Mouse (Mus musculus): ENCODE data around the gene Pus10. TPM values are rescaled to one million over a fixed set of nuclear protein-coding genes. Genes with fewer than 3 reads are reported as not detected.

The Pus10 gene
- polyA plus RNA-seq (2015; fragmentation: Nextera tagmentation; extraction: Ambion mirVana) = 23.8 and 23.9 TPM in 2 replicates

DNA sequence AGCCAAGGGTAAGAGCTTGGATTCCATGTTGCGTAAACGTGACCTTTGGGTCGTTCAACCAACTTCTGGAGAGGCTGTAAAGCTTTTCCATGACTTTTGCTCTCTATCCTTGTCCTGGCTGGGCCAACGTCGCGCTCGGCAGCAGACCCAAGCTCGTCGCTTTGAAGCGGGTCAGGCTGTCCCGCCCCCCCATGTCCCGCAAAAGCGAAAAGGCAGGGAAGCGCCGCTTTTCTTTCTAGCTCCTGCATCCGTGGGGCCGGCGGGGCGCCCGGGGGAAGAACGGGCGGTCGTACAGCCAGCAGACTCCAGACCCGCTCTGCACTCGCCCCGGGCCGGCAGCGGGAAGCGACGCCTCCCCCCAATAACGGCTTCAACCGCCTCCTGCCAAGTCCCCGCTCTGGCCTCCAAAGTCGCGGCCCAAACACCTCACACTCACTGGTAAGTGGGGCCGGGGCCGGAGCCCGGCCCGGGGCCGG is at the start of gene Pus10:
Pus10 (plus strand) TSS at position 364 of the 476 bp plus-strand sequence.
- H3K4me1 ChIP-seq = peaks cover 5% of the 10 kb centered on the region; the same call in 1 of the 2 replicates
- under 1% methylated on average over 39 of the region's 40 CpGs for WGBS
- peak within 1 kb of the TSS; percentile 80 for H3K4me3 ChIP-seq
- peak within 1 kb of the TSS; percentile 89 for H3K9ac ChIP-seq
- H3K27me3 ChIP-seq = no peaks in the 10 kb centered on the region
- H3K4me2 ChIP-seq = peak within 1 kb of the TSS; percentile 52
- peaks cover 4% of the 10 kb centered on the region; the same call in 1 of the 2 replicates for H3K36me3 ChIP-seq
- peak within 1 kb of the TSS; percentile 98 for H3K27ac ChIP-seq
- ATAC-seq (ENCODE audit: insufficient number of reproducible peaks, low FRiP score, low TSS enrichment, low read depth) = peak; percentile 2; the same call in 1 of the 2 replicates
- no peaks in the 10 kb centered on the region for H3K9me3 ChIP-seq

DNA sequence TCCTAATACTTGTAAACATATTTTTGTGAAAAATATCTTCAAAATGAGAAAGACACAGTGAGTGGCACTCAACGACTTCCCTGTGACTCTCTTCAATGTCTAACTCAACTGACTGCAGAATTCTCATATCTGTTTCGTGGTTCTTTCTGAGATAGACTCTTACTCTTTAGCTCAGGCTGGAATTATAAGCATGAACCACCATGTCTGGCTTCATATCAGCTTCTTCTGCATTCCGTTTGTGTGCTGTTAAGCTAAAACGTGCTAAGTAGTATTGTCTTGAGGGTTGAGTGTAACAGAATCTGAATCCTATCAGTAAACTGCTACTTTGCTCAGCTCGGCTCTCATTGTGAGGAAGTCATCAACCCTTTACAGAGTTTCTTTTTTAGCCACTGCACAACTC is 46.5 kb upstream of the Pus10 start:
- Histone ChIP-seq H3K27me3 (no peaks in the 10 kb centered on the region), H3K4me3 (no peak overlapping the region), H3K4me1 (no peaks in the 10 kb centered on the region), H3K4me2 (no peak overlapping the region), H3K27ac (no peak overlapping the region), H3K36me3 (peaks cover 12% of the 10 kb centered on the region), H3K9ac (no peak overlapping the region), H3K9me3 (no peaks in the 10 kb centered on the region)
- no peak for ATAC-seq (ENCODE audit: insufficient number of reproducible peaks, low FRiP score, low TSS enrichment, low read depth)
- WGBS = 79% methylated on average over 5 of the region's 5 CpGs

DNA sequence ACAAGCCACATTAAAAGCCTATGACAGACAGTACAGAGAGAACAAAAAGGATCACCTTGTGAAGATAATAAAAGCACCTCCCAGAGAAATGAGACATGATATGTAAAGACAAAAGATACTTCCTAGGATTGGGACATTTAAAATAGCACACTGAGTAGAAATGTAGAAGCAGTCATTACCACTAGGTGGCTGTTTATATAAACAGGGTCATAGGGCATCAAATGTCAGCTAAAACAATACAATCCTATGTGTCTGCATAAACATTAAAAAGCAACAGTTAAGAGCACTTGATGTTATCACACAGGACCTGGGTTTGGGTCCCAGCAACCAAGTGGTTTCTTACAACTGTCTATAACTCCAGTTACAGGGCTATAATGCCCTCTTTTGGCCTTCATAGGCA is 34.8 kb upstream of the Pus10 start:
- H3K27me3 ChIP-seq = no peaks in the 10 kb centered on the region
- 0 out of 2 replicates have a peak, but pooled peaks cover 3% of the 10 kb centered on the region for H3K4me1 ChIP-seq
- H3K36me3 ChIP-seq = 0 out of 2 replicates have a peak, but pooled peaks cover 6% of the 10 kb centered on the region
- no peak for ATAC-seq (ENCODE audit: insufficient number of reproducible peaks, low FRiP score, low TSS enrichment, low read depth)
- H3K27ac ChIP-seq = no peak overlapping the region
- H3K4me3 ChIP-seq = no peak overlapping the region
- no peak overlapping the region for H3K4me2 ChIP-seq
- no peak overlapping the region for H3K9ac ChIP-seq
- no peaks in the 10 kb centered on the region for H3K9me3 ChIP-seq

DNA sequence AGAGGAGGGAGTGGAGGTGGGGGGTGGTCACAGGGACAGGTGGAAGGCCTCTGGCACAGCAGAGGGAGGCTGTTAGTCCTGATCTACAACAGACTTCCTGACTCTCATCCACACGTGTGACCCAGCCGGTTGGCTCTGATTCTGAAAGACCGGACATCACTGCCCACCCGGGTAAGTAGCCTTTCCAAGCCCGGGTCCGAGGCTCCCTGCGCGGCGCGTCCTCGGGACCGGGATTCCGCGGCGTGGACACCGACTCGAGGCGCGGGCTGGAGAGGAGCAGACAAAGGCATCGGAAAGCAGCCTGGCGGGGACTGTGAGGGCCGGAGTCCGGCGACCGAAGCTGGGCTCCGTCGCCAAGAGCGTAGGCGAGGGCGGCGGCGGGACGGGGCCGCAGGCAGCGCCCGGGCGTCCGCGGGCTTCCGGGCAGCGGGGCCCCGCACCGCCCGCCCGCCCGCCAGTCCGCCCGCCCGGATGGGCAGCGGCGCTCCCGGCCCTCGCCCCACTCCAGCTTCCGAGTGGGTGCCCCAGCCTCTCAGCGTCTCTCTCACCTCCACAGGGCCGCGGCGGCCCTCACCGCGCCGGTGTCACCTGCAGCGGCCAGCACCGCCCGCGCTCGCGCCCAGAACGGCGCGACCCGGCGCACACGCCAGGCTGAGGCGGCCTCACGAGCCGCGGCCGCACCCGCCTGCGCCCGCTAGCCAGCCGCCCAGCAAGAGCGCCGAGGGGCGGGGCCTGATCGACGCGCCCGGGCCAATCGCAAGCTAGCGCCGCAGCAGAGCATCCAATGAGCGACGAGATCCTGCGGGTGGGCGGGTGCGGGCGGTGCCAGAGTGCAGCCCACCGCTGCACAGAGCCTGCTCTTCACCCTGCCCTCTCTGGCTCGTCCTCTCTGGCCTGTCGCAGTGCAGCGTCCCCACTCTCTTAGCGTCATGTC is 32.3 kb upstream of the Pus10 start, which contains the start of gene 0610010F05Rik:
0610010F05Rik (minus strand) TSS at position 695 of the 934 bp plus-strand sequence.
- H3K27me3 ChIP-seq = no peaks in the 10 kb centered on the region
- peak; percentile 100 for ATAC-seq (ENCODE audit: insufficient number of reproducible peaks, low FRiP score, low TSS enrichment, low read depth)
- 0 out of 2 replicates have a peak, but pooled peaks cover 3% of the 10 kb centered on the region for H3K4me1 ChIP-seq
- no peaks in the 10 kb centered on the region for H3K36me3 ChIP-seq
- H3K4me3 ChIP-seq = peak within 1 kb of the TSS; percentile 92
- peak within 1 kb of the TSS; percentile 76 for H3K4me2 ChIP-seq
- peak within 1 kb of the TSS; percentile 87 for H3K9ac ChIP-seq
- H3K27ac ChIP-seq = peak within 1 kb of the TSS; percentile 88
- no peaks in the 10 kb centered on the region for H3K9me3 ChIP-seq
- WGBS = under 1% methylated on average over 71 of the region's 103 CpGs

DNA sequence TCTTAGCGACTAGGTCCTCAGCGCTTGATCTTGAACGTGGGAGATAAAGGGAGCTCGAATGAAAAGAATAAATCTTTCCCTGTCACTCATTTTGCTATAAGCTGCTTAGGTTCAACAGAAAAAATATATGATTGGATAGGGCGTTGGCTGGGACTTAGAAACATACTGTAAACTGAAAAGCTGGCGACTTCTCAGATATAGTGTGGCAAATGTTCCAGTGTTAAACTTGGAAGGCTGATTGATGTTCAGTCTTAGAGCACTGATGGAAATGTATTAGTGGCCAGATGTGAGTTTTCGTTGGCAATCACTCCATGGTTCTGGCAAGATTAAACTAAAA is 31.6 kb upstream of the Pus10 start:
- H3K4me3 ChIP-seq = peak overlapping the region; percentile 92
- ATAC-seq (ENCODE audit: insufficient number of reproducible peaks, low FRiP score, low TSS enrichment, low read depth) = peak; percentile 43; the same call in 1 of the 2 replicates
- no peak overlapping the region for H3K9ac ChIP-seq
- WGBS = 7% methylated on average over 7 of the region's 7 CpGs
- H3K27ac ChIP-seq = peak overlapping the region; percentile 44; the same call in 1 of the 2 replicates
- peak overlapping the region; percentile 76 for H3K4me2 ChIP-seq
- H3K9me3 ChIP-seq = no peaks in the 10 kb centered on the region
- 0 out of 2 replicates have a peak, but pooled peaks cover 3% of the 10 kb centered on the region for H3K4me1 ChIP-seq
- no peaks in the 10 kb centered on the region for H3K36me3 ChIP-seq
- H3K27me3 ChIP-seq = no peaks in the 10 kb centered on the region

DNA sequence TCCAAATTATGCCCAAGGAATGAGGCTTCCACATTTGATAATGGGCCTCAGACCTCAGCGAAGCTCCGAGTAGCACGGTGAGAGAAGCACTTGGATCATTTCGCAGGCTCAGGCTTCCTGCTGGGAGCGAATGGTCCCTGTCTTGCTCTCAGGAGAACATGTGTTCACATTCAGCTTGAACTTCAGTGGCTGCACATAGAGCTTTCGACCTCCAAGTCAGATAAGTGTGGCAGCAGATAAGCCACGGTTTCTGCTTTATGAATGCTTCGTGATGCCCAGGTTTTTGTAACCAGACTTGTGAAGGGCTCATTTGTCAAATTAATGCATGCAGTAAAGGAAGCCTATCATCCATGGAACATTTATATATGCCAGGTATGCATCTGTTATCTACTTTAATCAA is 30.9 kb upstream of the Pus10 start:
- Histone ChIP-seq H3K27ac (no peak overlapping the region), H3K4me1 (0 out of 2 replicates have a peak, but pooled peaks cover 3% of the 10 kb centered on the region), H3K36me3 (no peaks in the 10 kb centered on the region), H3K9ac (no peak overlapping the region), H3K9me3 (no peaks in the 10 kb centered on the region), H3K4me3 (no peak overlapping the region), H3K4me2 (no peak overlapping the region), H3K27me3 (no peaks in the 10 kb centered on the region)
- ATAC-seq (ENCODE audit: insufficient number of reproducible peaks, low FRiP score, low TSS enrichment, low read depth) = no peak
- 68% methylated on average over 8 of the region's 8 CpGs for WGBS

DNA sequence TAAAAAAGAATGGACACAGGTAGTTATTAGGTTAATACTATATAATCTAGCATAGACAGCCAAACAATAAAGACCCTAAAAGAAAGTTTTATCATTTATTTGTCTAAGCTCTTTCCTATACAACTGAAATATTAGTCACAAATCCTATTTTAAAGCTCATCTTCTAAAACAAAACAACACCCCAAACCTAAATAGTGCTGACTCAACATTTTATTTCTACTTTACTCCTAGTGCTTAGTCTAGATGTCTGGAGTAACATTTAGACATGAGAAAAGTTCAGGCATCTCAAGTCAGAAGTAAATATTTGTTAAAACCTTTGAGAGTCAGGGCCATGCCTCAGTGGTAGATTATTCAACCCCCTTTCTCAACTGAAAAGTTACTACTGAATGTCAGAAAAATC is 18.0 kb upstream of the Pus10 start:
- H3K36me3 ChIP-seq = peaks cover 35% of the 10 kb centered on the region
- H3K9me3 ChIP-seq = no peaks in the 10 kb centered on the region
- ATAC-seq (ENCODE audit: insufficient number of reproducible peaks, low FRiP score, low TSS enrichment, low read depth) = no peak
- H3K4me2 ChIP-seq = no peak overlapping the region
- H3K27ac ChIP-seq = no peak overlapping the region
- H3K27me3 ChIP-seq = no peaks in the 10 kb centered on the region
- H3K4me3 ChIP-seq = no peak overlapping the region
- H3K9ac ChIP-seq = no peak overlapping the region
- no peaks in the 10 kb centered on the region for H3K4me1 ChIP-seq

DNA sequence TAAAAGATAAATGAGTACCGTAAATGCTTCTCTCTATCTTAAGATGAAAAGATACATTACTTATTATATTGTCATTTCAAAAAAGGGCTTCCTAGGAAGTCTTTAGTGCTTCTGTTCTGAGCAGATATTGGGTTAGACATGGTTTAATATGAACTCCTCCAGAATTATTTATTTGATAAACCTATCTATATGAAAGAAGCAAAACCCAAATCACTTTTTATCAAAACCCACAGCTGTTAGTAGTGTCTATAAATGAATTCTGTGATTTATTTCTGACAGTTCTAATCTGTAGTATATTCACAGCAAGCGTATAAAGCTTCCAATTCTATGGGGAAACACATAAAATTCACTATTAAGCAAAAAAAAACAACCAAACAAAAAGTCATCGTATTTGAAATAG is 17.6 kb upstream of the Pus10 start:
- Histone ChIP-seq H3K36me3 (peaks cover 35% of the 10 kb centered on the region), H3K4me2 (no peak overlapping the region), H3K9me3 (no peaks in the 10 kb centered on the region), H3K4me1 (no peaks in the 10 kb centered on the region), H3K27ac (no peak overlapping the region), H3K4me3 (no peak overlapping the region), H3K27me3 (no peaks in the 10 kb centered on the region), H3K9ac (no peak overlapping the region)
- no peak for ATAC-seq (ENCODE audit: insufficient number of reproducible peaks, low FRiP score, low TSS enrichment, low read depth)
- WGBS = 97% methylated on average over 3 of the region's 3 CpGs

DNA sequence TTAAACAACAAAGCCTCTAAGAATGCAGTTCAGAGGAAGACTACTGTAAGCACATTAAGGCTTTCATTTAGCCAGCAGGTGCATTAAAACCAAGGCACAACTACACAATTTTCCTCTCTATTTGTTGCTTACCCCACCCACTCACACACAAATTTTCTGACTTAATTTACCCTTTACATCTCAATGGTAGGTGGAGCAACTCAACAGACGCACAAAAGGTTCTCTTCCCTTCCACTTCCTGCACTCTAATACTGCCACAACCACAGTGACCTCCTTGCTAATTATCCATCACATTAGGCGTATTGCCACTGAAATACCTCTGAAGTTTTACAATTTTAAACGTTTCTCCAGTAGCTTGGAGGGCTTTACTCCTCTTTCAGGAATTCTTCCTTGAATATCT is 11.8 kb upstream of the Pus10 start:
- Histone ChIP-seq H3K36me3 (peaks cover 22% of the 10 kb centered on the region), H3K27ac (no peak overlapping the region), H3K9ac (no peak overlapping the region), H3K4me3 (no peak overlapping the region), H3K9me3 (no peaks in the 10 kb centered on the region), H3K27me3 (no peaks in the 10 kb centered on the region), H3K4me2 (no peak overlapping the region), H3K4me1 (no peaks in the 10 kb centered on the region)
- ATAC-seq (ENCODE audit: insufficient number of reproducible peaks, low FRiP score, low TSS enrichment, low read depth) = no peak
- WGBS = 57% methylated on average over 3 of the region's 3 CpGs

DNA sequence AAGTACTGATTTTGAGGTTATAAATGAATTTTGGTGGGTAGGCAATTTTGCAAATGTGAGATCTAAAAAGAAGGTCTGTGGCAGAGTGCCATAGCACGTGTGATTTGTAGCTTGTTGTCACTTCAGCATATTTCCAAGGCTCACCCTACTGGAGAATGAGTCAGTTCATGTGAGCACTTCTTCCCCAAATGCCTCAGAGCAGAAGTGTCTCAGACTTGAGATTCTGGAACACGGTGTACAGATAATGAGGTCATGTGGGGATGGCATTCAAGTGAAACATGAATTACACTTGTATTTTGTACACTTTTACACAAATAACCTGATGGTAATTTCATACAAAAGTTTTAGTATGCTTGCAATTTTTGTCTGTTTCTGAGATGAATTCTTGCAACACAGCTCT is 7.7 kb upstream of the Pus10 start:
- H3K27ac ChIP-seq = no peak overlapping the region
- H3K27me3 ChIP-seq = no peaks in the 10 kb centered on the region
- H3K4me2 ChIP-seq = no peak overlapping the region
- H3K9me3 ChIP-seq = no peaks in the 10 kb centered on the region
- no peak for ATAC-seq (ENCODE audit: insufficient number of reproducible peaks, low FRiP score, low TSS enrichment, low read depth)
- WGBS = 73% methylated on average over 2 of the region's 2 CpGs
- 0 out of 2 replicates have a peak, but pooled peaks cover 3% of the 10 kb centered on the region for H3K36me3 ChIP-seq
- H3K9ac ChIP-seq = no peak overlapping the region
- no peak overlapping the region for H3K4me3 ChIP-seq
- H3K4me1 ChIP-seq = peaks cover 1% of the 10 kb centered on the region; the same call in 1 of the 2 replicates

DNA sequence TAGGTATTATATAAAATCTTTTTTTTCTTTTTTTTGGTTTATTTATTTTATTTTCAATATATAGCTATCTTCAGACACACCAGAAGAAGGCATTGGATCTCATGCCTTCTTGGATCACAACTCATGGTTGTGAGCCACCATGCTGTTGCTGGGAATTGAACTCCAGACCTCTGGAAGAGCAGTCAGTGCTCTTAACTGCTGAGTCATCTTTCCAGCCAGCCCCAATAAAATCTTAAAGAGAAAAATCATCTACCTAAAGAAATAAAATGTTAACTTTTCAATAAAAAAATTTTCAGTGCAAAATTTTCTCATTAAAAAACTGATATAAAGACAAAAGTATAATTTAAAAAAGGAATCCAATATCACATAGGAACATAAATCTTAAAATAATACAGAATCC is 1.2 kb upstream of the Pus10 start:
- H3K27me3 ChIP-seq = no peaks in the 10 kb centered on the region
- H3K4me3 ChIP-seq = no peak overlapping the region
- ATAC-seq (ENCODE audit: insufficient number of reproducible peaks, low FRiP score, low TSS enrichment, low read depth) = no peak
- H3K4me2 ChIP-seq = no peak overlapping the region
- H3K4me1 ChIP-seq = peaks cover 5% of the 10 kb centered on the region; the same call in 1 of the 2 replicates
- no peak overlapping the region for H3K27ac ChIP-seq
- H3K36me3 ChIP-seq = peaks cover 4% of the 10 kb centered on the region; the same call in 1 of the 2 replicates
- H3K9me3 ChIP-seq = no peaks in the 10 kb centered on the region
- no peak overlapping the region for H3K9ac ChIP-seq

Measured in limb, embryonic 15.5 days (tissue).